Mouse (Mus musculus): ENCODE measurements around the gene Prorsd1. TPM values are rescaled to one million over a fixed set of nuclear protein-coding genes. Genes with fewer than 3 reads are reported as not detected.

Gene Prorsd1
- polyA plus RNA-seq (2014; fragmentation: Illumina TruSeq; extraction: RNeasy Lipid Tissue Mini Kit (QIAGEN cat#74804)) = 50.2 TPM

DNA sequence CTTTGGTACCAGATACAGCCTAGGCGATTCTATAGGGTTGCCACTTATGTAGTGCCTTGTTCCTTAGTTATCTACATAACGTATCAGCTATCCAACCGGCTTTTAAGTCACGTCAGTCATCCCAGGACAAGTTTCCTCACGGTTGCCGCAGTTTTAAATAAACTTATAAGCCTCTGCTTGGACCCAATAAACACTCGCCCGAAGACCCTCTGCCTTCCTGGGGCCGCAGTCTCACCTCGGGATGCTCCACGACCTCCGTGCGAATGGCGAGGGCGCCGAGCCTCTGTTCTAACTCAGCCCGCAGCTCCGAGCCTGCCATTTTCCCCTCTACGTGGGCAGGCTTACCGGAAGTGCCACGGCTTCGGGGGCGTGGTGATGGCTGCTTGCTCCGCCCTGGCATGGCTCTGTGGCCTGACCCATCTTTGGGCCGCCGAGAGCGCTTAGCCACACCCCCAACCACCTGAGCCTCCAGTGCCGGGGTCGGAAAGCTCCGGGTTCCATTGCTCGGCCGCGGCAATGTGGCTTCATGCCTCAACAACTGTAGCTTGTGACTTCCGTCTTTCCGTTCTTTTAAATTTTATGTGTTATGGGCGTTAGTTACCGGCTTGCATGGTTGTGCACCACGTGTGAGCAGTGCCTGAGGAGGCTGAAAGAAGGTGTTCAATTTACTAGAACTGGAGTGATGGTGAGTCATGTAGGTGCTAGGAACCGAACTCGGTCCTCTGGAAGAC is at the start of gene Prorsd1:
Gene Prorsd1, minus strand, starts transcription at position 352 of the 731 bp plus-strand sequence.

GRCm38 (mm10) chr11:29547752-29548503 is 33.1 kb upstream of the Prorsd1 start, which contains the start of the genes Clhc1 and Rps27a:
Gene Clhc1 (plus strand): TSS chr11:29547950.
Gene Rps27a (minus strand): TSS chr11:29548109.

DNA sequence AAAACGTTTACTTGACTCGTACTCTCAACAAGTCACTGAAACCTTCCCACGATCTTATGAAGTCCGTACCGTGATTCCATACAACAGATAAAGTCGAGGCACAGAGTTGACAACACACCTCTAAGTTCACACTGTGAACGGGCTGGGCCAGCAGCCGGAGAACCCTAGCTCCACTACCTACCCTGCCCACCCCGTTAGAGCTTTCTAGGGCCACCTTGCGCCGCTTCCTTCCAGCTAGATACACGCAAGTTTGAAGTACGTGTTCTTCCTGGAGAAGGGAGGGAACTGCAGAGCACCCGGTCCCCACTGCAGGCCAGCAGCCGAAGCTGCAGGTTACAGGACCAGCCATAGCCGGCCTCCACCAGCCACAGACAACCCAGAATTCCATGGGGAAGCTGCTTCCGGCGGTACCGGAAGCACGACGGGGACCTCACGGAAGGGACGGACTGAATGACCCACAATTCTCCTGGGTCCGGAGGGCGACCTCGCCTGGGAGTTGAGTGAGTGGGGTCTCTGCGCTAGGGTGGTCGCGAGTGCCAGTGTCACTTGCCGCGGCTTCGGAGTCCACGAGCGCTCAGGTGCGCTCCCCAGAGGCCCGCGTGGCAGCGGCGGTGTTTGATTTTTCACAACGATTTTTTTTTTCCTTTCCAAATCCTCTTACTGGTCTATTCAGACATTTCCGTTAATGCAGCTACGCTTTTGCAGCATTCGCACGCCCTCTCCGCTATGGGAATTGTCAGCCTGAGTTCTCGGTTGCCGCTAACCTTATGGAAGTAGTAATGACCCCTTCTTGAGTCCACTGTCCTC is 11.4 kb upstream of the Prorsd1 start, which contains the start of gene Mtif2:
Gene Mtif2, plus strand, starts transcription at position 421 of the 807 bp plus-strand sequence.

Other genes starting within 250 kb of the Prorsd1 start
- 88.4 TPM for gene Ccdc88a, start 141.4 kb downstream of the Prorsd1 start, polyA plus RNA-seq (2014; fragmentation: Illumina TruSeq; extraction: RNeasy Lipid Tissue Mini Kit (QIAGEN cat#74804))
- gene Mtif2, start 11.4 kb upstream of the Prorsd1 start, polyA plus RNA-seq (2014; fragmentation: Illumina TruSeq; extraction: RNeasy Lipid Tissue Mini Kit (QIAGEN cat#74804)) = 73.6 TPM
- gene Clhc1, start 32.9 kb upstream of the Prorsd1 start, polyA plus RNA-seq (2014; fragmentation: Illumina TruSeq; extraction: RNeasy Lipid Tissue Mini Kit (QIAGEN cat#74804)) = 0.91 TPM
- gene Rps27a, start 33.1 kb upstream of the Prorsd1 start, polyA plus RNA-seq (2014; fragmentation: Illumina TruSeq; extraction: RNeasy Lipid Tissue Mini Kit (QIAGEN cat#74804)) = 2,480 TPM
- 698 TPM for gene Rtn4, start 177.9 kb upstream of the Prorsd1 start, polyA plus RNA-seq (2014; fragmentation: Illumina TruSeq; extraction: RNeasy Lipid Tissue Mini Kit (QIAGEN cat#74804))